Mouse (Mus musculus): ENCODE measurements around the gene P2ry14.
"Not testable (repeated sequence)": the region's sequence is repeated elsewhere in the genome, so short reads cannot be mapped to it uniquely, and the experiment has no call there.

P2ry14 gene

GRCm38 (mm10) chr3:59141507-59142305 is 11.7 kb downstream of the P2ry14 start:
- no peak for DNase-seq

DNA sequence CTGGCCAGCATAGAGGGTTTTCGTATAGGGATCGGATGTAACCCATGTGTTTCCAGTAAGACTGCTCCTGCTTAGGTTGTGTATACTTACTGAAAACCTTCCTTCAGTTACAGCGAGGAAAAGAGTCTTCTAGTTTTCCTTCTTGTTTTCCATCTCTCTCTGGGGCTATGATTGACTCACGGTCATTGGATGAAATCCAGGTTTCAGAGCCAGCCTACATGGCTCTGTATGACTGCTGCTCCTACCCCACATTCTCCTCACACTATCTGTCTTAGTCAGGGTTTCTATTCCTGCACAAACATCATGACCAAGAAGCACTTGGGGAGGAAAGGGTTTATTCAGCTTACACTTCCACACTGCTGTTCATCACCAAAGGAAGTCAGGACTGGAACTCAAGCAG is 12.5 kb downstream of the P2ry14 start:
- not testable (repeated sequence) for DNase-seq

DNA sequence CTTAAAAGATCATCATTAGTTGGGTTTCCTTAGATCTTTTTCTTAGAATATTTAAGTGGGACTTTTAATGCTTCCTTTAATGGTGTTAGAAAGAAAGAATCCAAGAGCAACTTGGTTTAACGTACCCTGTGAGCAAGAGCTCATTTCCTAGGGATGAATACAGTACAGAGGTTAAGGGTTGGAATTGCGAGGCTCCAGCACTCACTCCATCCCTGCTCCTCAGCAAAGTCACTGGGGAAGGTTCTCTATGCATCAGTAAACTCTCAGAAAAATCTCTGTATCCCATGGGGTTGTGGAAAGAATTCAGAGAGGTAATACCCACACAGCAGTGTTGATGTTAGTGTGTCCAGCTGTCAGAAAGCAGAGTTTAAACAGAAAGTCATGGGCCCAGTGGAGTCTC is 13.3 kb downstream of the P2ry14 start:
- DNase-seq, result no peak

- no peak for DNase-seq
These were observed 13.8 kb downstream of the P2ry14 start for GRCm38 (mm10) chr3:59139651-59140051.

DNA sequence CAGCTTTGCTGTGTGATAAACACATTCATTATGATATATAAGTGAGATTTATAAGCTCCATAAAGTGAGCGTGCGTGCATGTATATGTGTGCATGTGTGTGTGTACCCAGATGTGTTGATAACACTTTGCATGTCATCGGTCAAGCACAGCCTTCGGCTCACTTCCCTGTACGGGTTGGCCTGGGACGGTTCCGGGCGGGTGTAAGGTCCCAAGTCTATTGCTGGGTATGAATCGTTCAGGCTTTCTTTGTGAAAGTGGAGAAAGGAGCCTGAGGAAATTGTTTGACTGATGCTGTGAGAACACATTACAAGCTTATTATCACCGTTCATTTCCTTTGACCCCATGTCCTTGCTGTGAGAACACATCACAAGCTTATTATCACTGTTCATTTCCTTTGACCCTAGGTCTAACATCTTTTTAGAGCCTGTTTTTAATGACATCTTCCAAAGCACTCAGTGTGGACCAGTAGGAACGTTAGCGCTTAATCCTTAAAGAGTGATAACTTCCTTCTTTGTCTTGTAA is 14.4 kb downstream of the P2ry14 start:
- DNase-seq, result no peak

- DNase-seq, result no peak
These were observed 17.3 kb downstream of the P2ry14 start for GRCm38 (mm10) chr3:59135911-59136653.

DNA sequence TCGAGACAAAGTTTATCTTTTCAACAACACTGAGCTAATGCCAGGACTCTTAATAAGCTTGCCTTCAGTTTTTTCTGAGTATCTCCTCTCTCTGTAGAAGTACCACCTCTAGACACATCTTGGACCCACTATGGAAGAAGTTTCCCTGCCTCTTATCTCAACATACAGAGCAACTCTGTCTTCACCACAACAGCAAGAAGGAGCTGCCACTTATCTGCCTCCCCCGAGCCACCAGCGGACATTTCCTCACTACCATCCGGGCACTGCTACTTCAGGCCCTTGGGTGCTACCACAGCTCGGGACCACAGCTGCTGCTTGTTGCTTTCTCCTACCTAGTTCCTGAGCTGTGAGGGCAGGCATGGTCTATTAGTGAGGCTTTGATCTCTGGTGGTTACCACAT is 20.2 kb downstream of the P2ry14 start:
- DNase-seq, result no peak

DNA sequence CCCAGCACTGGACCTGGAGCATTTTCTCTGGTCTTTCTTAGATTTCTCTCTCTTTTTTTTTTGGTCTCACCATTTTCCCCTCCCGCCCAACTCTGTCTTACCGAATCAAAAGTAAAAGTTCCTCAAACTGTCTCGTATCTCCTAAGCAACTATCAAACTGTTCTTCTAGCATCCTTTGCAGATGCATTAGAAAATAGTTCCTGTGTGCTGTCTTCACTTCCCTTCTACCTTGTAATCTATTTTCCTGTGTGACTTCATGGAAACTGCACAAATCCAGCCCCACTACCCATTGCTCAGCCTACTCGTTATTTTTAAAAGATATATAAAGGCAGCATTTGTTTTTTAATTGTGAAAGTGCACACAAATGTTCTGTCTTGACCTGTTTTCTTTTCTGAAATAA is 21.5 kb downstream of the P2ry14 start:
- peak in 1 of 2 experiments; percentile 15 for DNase-seq

GRCm38 (mm10) chr3:59131081-59131480 is 22.3 kb downstream of the P2ry14 start:
- DNase-seq, result no peak

DNA sequence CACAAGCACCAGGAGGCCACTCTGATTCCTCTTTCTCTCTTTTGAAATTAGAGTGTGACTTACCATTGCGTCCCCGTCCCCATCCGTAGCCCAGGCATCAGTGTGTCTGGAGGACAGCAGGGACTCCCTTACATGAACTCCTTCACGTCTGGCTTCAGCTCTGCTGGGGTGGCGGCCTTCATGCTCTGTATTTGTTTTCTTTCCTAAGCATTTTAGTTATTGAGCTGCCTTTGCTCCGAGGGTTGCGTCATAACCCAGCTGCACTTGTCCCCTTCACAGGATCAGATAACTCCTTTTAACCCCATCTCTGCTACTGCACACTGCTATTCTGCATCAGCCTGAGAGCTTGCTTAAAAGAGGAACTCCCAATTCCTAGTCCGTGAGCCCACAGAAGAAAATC is 23.0 kb downstream of the P2ry14 start:
- DNase-seq, result peak; percentile 33 to 41

DNA sequence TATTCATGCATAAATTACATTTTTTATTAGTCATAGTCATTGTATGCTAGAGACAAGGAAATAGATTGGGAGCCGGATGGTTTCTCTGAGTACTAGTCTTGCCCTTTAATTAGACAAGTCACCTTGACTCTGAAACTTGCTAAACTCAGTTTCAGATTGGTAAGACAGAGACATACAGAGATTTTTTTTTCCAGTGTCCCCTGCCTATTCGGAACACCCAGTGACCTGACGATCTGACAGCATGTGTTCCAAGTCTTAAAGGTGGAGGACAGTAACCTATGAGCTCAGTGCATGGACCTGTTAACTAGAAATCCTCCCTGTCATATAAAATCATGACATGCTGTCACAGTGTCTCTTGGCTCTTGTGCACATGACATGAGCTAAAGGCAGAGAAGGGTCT is 23.9 kb downstream of the P2ry14 start:
- DNase-seq, result no peak

GRCm38 (mm10) chr3:59128681-59129080 is 24.7 kb downstream of the P2ry14 start:
- no peak for DNase-seq

- DNase-seq, result no peak
These were observed 27.4 kb downstream of the P2ry14 start for GRCm38 (mm10) chr3:59125783-59126555.

DNA sequence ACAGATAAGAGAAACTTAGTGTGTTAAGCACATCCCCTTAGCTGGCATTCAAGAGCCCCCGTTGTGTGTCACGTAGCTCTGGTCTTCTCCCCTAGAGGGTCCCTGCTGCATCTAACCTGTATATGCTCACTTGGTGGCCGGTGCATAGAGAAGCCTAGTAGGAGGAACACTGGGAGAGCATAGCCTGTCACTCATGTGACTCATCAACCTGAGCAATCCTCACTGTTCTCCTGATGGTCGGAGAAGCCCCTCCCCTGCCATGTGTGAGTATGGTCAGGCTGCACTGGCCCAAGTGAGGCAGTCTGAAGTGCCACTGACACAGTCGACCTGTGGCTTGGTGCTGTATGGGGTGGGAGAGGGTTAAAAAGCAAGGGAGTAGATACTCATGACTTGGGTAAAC is 28.4 kb downstream of the P2ry14 start:
- DNase-seq, result no peak

DNA sequence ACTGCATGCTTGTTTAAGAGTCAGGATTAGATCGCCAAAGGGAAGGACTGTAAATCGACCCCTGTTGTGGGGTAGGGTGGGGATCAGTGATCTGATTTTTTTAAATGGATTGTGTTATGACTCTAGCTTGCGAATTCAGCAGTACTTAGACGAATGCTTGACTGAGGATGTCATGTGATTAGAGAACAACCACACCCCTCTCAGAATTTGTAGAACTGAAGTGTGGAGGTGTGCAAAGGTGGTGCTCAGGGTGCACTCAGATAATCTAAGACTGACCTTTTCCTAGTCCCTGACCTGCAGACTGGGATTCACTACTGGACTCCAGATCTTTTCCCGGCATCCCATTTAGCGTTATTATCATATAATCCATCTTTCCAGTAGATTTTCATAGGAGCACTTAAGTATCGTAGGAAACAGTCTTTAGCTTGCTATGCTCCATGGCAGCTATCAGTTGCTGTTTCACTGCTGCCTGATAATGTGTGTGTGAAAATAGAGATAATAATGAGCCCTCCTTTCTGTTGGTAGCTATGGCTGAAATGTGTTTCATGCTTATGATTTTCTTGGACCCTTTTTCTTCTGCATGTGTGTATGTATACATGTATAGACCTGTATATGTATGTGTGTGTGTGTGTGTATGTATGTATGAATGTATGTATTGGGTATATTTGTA is 31.5 kb downstream of the P2ry14 start:
- DNase-seq, result no peak

DNA sequence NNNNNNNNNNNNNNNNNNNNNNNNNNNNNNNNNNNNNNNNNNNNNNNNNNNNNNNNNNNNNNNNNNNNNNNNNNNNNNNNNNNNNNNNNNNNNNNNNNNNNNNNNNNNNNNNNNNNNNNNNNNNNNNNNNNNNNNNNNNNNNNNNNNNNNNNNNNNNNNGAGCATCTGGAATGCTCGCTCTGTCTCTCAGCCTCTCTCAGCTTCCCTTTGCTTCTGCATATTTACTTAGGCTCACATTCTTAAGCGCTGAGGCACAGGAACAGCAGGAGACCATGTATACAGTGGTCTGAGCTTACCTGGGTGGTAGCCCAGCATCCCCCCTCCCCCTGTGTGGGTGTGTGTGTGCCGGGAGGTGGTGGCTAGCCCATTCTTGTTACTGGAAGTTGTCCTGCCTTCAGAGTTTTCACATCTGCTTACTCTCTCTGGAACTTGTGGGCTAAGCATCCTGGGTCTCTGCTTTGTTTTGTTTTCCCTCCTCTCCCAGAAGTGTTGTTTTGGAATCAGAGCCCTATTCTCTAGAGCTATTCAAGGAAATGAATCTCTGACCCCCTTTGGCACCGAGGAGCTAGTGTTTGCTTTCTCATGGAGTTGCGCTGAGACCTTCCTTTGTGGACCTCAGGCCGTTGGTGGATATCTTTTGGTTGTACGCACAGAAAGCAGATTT is 32.2 kb downstream of the P2ry14 start:
- no peak for DNase-seq

- peak; percentile 54 to 62 for DNase-seq
These were observed 39.4 kb downstream of the P2ry14 start for GRCm38 (mm10) chr3:59113973-59114517.

DNA sequence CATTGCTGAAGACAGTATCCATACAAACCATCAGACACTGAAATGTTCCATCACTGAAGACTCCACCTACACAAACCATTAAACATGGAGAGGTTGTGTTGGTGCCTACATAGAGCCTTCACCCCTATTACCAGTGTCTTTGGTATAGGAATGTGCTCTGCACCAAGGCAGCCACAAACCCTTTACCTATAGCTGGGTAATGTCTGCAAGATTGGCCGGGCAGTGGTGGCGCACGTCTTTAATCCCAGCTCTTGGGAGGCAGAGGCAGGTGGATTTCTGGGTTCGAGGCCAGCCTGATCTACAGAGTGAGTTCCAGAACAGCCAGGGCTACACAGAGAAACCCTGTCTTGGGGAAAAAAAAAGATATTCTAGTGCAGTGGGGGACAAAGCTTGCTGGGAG is 40.1 kb downstream of the P2ry14 start:
- DNase-seq, result not testable (repeated sequence)

GRCm38 (mm10) chr3:59111944-59112343 is 41.5 kb downstream of the P2ry14 start:
- DNase-seq, result no peak

DNA sequence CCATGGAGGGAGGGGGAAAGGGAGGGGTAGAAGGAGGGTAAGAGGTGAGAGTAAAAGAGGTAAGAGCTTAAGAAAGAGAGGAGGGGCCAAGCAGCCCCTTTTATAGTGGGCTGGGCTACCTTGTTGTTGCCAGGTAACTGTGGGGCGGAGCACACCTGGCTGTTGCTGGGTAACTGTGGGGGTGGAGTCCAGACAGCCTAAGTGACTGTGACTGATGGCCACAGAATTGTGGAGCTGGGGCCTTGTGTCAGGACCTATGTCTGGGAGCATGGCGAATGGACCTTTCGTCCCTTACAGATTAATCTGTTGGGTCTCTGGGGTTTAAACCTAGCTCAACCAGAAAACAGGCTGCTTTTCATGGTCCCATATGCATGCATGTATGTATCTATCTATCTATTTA is 43.6 kb downstream of the P2ry14 start:
- DNase-seq, result not testable (repeated sequence)

GRCm38 (mm10) chr3:59107439-59107838 is 46.0 kb downstream of the P2ry14 start:
- DNase-seq, result no peak

- DNase-seq, result no peak
These were observed 49.0 kb downstream of the P2ry14 start for GRCm38 (mm10) chr3:59104462-59104861.
